Mouse (Mus musculus): ENCODE results near the gene Ednrb. TPM values are rescaled to one million over a fixed set of nuclear protein-coding genes. Genes with fewer than 3 reads are reported as not detected.

Gene Ednrb
- 68.5 and 72.2 TPM in 2 replicates for polyA plus RNA-seq (2015; fragmentation: Nextera tagmentation; extraction: Ambion mirVana)

DNA sequence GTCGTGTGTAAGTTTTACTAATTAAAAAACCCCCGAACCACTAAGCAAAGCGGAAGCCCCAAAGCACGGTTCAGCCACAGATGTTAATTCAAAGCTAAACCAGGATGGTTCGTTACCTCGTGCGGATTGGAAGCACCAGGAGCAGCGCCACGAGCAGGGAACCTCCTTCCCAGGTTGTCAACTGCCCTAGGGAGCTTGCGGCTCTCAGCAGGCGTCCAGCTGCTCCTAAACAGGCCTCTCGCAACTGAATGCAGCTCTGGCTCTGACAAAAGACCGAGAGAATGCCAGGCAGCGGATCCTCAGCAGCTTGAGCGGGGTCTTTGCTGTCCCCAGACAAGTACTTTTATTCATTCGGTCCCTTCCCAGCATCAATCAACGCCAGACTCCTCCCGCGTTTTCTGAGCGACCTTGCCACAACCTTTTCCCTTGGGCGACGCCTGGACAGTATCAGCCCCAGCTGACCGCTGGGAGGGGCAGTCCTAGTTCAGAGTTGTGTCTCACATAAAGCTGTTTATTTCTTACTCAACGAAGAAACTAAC, at the start of gene Ednrb:
Gene Ednrb, minus strand, starts transcription at position 392 of the 539 bp plus-strand sequence.
- WGBS, result 1% methylated on average over 24 of the region's 24 CpGs

DNA sequence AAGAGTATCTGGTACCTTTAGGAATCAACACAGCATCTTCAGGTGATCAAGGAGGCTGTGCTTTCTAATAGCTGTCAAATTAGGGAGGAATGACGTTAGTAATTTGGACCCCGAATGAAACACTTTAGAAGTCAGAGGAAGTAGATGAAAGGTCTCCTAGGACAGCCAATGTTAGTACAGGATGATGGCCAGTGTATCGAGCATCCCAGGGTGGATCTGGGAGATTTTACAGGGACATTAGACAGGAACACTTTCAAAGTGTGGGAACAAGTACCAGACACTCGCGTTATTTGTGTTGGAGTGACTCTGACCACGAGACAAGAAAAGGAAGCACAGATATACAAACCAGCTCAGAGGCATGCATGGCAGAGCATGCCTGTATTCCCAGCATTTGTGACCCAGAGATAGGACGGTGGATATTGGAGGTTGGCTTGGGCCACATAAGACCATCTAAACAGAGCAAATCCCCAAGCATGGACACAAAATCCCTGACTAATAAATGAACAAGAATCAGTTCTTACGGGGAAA, 48.3 kb upstream of the Ednrb start:
- no peak overlapping the region for H3K27ac ChIP-seq (ENCODE audit: low read length)
- H3K4me2 ChIP-seq (ENCODE audit: low read depth, low read length), result no peak overlapping the region
- no peaks in the 10 kb centered on the region for H3K27me3 ChIP-seq (ENCODE audit: control insufficient read depth, insufficient read depth, low read length)
- 59% methylated on average over 8 of the region's 8 CpGs for WGBS
- no peak overlapping the region for H3K9ac ChIP-seq (ENCODE audit: low read length)
- no peaks in the 10 kb centered on the region for H3K36me3 ChIP-seq (ENCODE audit: control insufficient read depth, insufficient read depth)
- no peak overlapping the region for H3K4me3 ChIP-seq (ENCODE audit: low read length)
- 0 out of 2 replicates have a peak, but pooled peaks have one; percentile 23 for ATAC-seq (replicated peaks; ENCODE audit: extremely low read depth, insufficient read depth, low FRiP score)
- no peaks in the 10 kb centered on the region for H3K9me3 ChIP-seq (replicated peaks; ENCODE audit: control insufficient read depth, low read length)
- no peaks in the 10 kb centered on the region for H3K4me1 ChIP-seq (ENCODE audit: control insufficient read depth, insufficient read depth, low read length)

More for the DNA sequence above, at the start of gene Ednrb:
- Histone ChIP-seq H3K9me3 (replicated peaks; ENCODE audit: control insufficient read depth, low read length) (no peaks in the 10 kb centered on the region), H3K4me2 (ENCODE audit: low read depth, low read length) (peak within 1 kb of the TSS; percentile 93), H3K27ac (ENCODE audit: low read length) (peak within 1 kb of the TSS; percentile 74), H3K4me3 (ENCODE audit: low read length) (peak within 1 kb of the TSS; percentile 66), H3K4me1 (ENCODE audit: control insufficient read depth, insufficient read depth, low read length) (peaks cover 3% of the 10 kb centered on the region; the same call in 1 of the 2 replicates), H3K9ac (ENCODE audit: low read length) (peak within 1 kb of the TSS; percentile 74), H3K36me3 (ENCODE audit: control insufficient read depth, insufficient read depth) (no peaks in the 10 kb centered on the region), H3K27me3 (ENCODE audit: control insufficient read depth, insufficient read depth, low read length) (no peaks in the 10 kb centered on the region; the same call in 1 of the 2 replicates)
- peak; percentile 69 for ATAC-seq (replicated peaks; ENCODE audit: extremely low read depth, insufficient read depth, low FRiP score)

DNA sequence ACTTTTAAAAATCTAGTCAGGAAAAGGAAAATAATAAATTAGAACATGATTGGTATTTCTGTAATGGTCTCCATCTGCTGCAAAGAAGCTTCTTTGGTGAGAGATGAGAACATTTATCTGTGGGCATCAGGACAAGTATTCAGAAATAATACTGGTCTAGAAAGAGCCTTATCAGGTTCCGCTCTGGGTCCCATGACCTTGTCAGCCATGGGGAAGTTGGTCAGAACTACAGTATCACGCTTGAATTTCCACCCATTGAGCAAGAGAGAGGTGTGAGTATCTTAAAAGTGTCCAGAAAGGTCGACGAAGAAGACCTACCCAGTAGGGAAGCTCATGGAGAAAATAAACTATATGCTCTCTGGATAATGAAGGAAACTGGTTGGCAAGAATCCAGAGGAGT, 46.6 kb upstream of the Ednrb start:
- H3K9ac ChIP-seq (ENCODE audit: low read length), result no peak overlapping the region
- no peak overlapping the region for H3K4me2 ChIP-seq (ENCODE audit: low read depth, low read length)
- no peaks in the 10 kb centered on the region for H3K36me3 ChIP-seq (ENCODE audit: control insufficient read depth, insufficient read depth)
- H3K4me3 ChIP-seq (ENCODE audit: low read length), result no peak overlapping the region
- no peaks in the 10 kb centered on the region for H3K9me3 ChIP-seq (replicated peaks; ENCODE audit: control insufficient read depth, low read length)
- 65% methylated on average over 4 of the region's 4 CpGs for WGBS
- H3K27me3 ChIP-seq (ENCODE audit: control insufficient read depth, insufficient read depth, low read length), result no peaks in the 10 kb centered on the region
- no peak overlapping the region for H3K27ac ChIP-seq (ENCODE audit: low read length)
- ATAC-seq (replicated peaks; ENCODE audit: extremely low read depth, insufficient read depth, low FRiP score), result no peak
- H3K4me1 ChIP-seq (ENCODE audit: control insufficient read depth, insufficient read depth, low read length), result no peaks in the 10 kb centered on the region

DNA sequence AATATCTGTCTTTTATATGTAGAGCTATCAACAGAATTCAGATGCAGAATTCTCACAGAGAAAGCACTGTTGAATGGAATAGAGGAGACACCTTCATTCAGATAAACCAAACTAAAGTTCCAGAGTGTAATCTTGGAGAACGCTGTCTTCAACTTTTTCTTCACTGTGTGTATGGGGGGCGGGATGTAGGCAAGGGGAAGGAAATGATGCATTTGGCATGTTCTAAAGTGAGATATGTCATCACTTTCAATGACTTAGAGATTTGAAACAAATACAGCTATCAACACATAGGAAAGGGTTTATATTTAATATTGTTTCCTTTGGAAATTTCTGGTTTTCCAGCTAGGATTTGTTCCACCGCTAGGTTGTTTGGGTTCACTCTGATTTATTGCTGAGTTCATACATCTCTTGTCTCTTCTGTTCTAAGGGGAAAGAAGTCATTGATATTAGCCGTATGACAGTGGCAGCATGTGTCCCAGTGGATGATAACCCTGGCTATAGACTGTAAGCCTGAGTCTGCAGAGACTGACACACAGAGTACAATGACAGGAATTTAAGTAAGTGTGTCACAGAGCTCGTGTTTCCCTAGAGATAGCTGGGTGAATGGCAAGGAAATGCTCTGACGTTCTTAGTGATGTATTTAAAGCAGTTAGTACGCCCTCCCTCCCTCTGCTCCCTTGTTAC, 40.8 kb upstream of the Ednrb start:
- H3K27ac ChIP-seq (ENCODE audit: low read length), result no peak overlapping the region; the same call in 1 of the 2 replicates
- peak; percentile 89 for ATAC-seq (replicated peaks; ENCODE audit: extremely low read depth, insufficient read depth, low FRiP score)
- H3K27me3 ChIP-seq (ENCODE audit: control insufficient read depth, insufficient read depth, low read length), result no peaks in the 10 kb centered on the region
- no peak overlapping the region for H3K4me3 ChIP-seq (ENCODE audit: low read length)
- no peaks in the 10 kb centered on the region for H3K36me3 ChIP-seq (ENCODE audit: control insufficient read depth, insufficient read depth)
- H3K4me2 ChIP-seq (ENCODE audit: low read depth, low read length), result no peak overlapping the region
- H3K9me3 ChIP-seq (replicated peaks; ENCODE audit: control insufficient read depth, low read length), result no peaks in the 10 kb centered on the region
- no peak overlapping the region for H3K9ac ChIP-seq (ENCODE audit: low read length)
- H3K4me1 ChIP-seq (ENCODE audit: control insufficient read depth, insufficient read depth, low read length), result 0 out of 2 replicates have a peak, but pooled peaks cover 2% of the 10 kb centered on the region
- WGBS, result 40% methylated on average over 7 of the region's 7 CpGs

DNA sequence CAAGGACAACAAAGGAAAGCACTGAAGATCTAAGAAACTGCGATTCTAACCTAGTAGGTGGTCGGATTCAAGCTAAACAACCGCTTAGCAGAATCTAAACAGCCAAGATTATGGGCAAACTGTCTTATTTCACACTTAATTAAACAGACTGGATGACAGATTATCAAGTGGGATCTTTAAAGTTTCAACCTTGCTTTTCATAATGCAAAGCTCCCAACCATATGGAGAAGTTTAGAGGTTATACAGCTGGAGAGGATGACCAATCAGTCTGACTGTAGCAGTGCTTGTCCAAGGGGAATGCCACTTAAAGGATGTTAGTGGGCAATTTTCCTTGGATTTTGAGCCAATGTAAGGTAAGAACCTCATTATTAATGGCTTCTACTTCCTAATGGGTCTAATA, 38.7 kb upstream of the Ednrb start:
- no peaks in the 10 kb centered on the region for H3K36me3 ChIP-seq (ENCODE audit: control insufficient read depth, insufficient read depth)
- no peak overlapping the region for H3K27ac ChIP-seq (ENCODE audit: low read length)
- H3K9me3 ChIP-seq (replicated peaks; ENCODE audit: control insufficient read depth, low read length), result no peaks in the 10 kb centered on the region
- H3K4me1 ChIP-seq (ENCODE audit: control insufficient read depth, insufficient read depth, low read length), result 0 out of 2 replicates have a peak, but pooled peaks cover 2% of the 10 kb centered on the region
- H3K9ac ChIP-seq (ENCODE audit: low read length), result no peak overlapping the region
- WGBS, result 79% methylated on average over 3 of the region's 3 CpGs
- no peaks in the 10 kb centered on the region for H3K27me3 ChIP-seq (ENCODE audit: control insufficient read depth, insufficient read depth, low read length)
- no peak overlapping the region for H3K4me3 ChIP-seq (ENCODE audit: low read length)
- no peak overlapping the region for H3K4me2 ChIP-seq (ENCODE audit: low read depth, low read length)
- ATAC-seq (replicated peaks; ENCODE audit: extremely low read depth, insufficient read depth, low FRiP score), result no peak

DNA sequence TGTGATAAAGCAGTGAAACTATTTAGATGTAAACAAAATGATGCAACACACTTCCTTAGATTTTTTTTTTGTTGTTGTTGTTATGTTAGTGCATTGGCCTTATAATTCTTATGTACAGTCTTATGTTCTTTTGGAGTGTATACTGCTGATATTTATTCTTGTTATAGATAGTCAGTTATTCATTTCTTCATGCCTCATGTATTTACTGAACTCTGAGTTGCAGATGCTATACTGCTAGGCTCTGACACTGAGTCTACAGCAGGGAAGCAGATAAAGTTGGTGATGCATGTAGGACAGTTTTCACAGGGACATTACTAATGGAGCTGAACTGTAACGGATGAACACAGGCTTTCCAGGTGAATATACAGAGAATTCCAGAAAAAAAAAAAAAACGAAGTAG, 32.9 kb upstream of the Ednrb start:
- WGBS, result 80% methylated on average over 2 of the region's 2 CpGs
- no peak for ATAC-seq (replicated peaks; ENCODE audit: extremely low read depth, insufficient read depth, low FRiP score)
- no peak overlapping the region for H3K4me2 ChIP-seq (ENCODE audit: low read depth, low read length)
- no peak overlapping the region for H3K4me3 ChIP-seq (ENCODE audit: low read length)
- no peaks in the 10 kb centered on the region for H3K4me1 ChIP-seq (ENCODE audit: control insufficient read depth, insufficient read depth, low read length)
- no peaks in the 10 kb centered on the region for H3K9me3 ChIP-seq (replicated peaks; ENCODE audit: control insufficient read depth, low read length)
- H3K9ac ChIP-seq (ENCODE audit: low read length), result no peak overlapping the region
- no peaks in the 10 kb centered on the region for H3K27me3 ChIP-seq (ENCODE audit: control insufficient read depth, insufficient read depth, low read length)
- no peak overlapping the region for H3K27ac ChIP-seq (ENCODE audit: low read length)
- no peaks in the 10 kb centered on the region for H3K36me3 ChIP-seq (ENCODE audit: control insufficient read depth, insufficient read depth)

DNA sequence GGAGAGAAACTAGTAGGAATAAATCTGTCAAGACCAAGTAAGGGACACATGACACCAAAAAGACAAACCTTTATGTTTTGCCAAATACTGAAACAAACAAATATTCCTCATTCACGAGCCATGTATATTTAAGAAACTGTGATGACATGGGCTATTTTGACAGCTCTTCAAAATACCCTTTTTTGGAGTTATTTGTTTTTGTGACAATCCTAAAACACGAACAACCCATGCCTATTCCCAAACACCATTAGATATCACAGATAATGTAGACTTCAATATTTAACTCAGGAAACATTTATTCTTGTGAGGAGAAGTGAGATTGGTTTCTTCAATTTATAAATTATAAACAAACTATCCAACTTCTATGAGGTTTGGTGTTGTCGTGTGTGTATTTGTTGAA, 32.4 kb upstream of the Ednrb start:
- no peak overlapping the region for H3K4me3 ChIP-seq (ENCODE audit: low read length)
- no peaks in the 10 kb centered on the region for H3K36me3 ChIP-seq (ENCODE audit: control insufficient read depth, insufficient read depth)
- ATAC-seq (replicated peaks; ENCODE audit: extremely low read depth, insufficient read depth, low FRiP score), result no peak
- H3K27ac ChIP-seq (ENCODE audit: low read length), result no peak overlapping the region
- no peaks in the 10 kb centered on the region for H3K9me3 ChIP-seq (replicated peaks; ENCODE audit: control insufficient read depth, low read length)
- H3K9ac ChIP-seq (ENCODE audit: low read length), result no peak overlapping the region
- WGBS, result 76% methylated on average over 3 of the region's 3 CpGs
- no peaks in the 10 kb centered on the region for H3K27me3 ChIP-seq (ENCODE audit: control insufficient read depth, insufficient read depth, low read length)
- no peaks in the 10 kb centered on the region for H3K4me1 ChIP-seq (ENCODE audit: control insufficient read depth, insufficient read depth, low read length)
- H3K4me2 ChIP-seq (ENCODE audit: low read depth, low read length), result no peak overlapping the region

DNA sequence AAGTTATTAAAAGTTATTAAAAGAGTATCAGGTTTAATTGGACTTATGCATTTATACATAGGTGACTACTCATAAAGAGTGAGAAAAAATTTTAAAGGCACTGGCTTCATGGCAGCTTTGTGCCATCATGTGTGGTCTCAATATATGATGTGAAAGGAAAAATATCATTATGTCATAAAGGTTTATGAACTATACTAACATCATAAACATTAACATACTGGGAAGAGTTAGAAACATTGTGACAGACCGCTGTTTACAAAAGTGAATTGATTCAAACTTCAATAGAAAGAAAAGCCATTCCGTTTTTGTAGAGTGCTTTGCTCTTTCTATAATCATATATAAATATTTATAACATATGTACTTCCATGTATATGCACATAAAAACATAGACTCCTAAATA, 22.4 kb upstream of the Ednrb start:
- H3K4me2 ChIP-seq (ENCODE audit: low read depth, low read length), result no peak overlapping the region
- no peak overlapping the region for H3K27ac ChIP-seq (ENCODE audit: low read length)
- no peak for ATAC-seq (replicated peaks; ENCODE audit: extremely low read depth, insufficient read depth, low FRiP score)
- no peaks in the 10 kb centered on the region for H3K4me1 ChIP-seq (ENCODE audit: control insufficient read depth, insufficient read depth, low read length)
- no peak overlapping the region for H3K4me3 ChIP-seq (ENCODE audit: low read length)
- no peaks in the 10 kb centered on the region for H3K36me3 ChIP-seq (ENCODE audit: control insufficient read depth, insufficient read depth)
- H3K27me3 ChIP-seq (ENCODE audit: control insufficient read depth, insufficient read depth, low read length), result no peaks in the 10 kb centered on the region
- 78% methylated on average over 2 of the region's 2 CpGs for WGBS
- H3K9me3 ChIP-seq (replicated peaks; ENCODE audit: control insufficient read depth, low read length), result no peaks in the 10 kb centered on the region
- H3K9ac ChIP-seq (ENCODE audit: low read length), result no peak overlapping the region

DNA sequence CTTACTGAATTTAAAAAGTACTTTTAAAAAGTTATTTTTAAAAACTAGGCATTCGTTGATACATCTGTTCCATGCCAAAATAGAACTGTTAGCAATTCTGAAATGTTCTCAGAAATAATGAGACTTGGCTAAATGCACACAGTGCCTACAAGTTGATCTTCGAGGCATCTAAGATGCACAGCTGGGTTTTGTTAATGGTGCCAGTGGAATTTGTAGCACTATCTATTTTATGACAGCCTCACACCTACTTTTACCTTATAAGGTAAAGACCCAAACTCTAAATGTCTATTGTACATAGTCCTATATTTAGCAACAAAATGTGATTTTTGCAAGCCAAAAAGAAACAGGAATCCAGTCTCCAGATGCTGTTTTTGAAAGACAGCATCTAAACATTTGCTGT, 21.0 kb upstream of the Ednrb start:
- H3K36me3 ChIP-seq (ENCODE audit: control insufficient read depth, insufficient read depth), result no peaks in the 10 kb centered on the region
- WGBS, result 53% methylated on average over 2 of the region's 2 CpGs
- no peak overlapping the region for H3K9ac ChIP-seq (ENCODE audit: low read length)
- no peak overlapping the region for H3K4me2 ChIP-seq (ENCODE audit: low read depth, low read length)
- no peak overlapping the region for H3K27ac ChIP-seq (ENCODE audit: low read length)
- no peak overlapping the region for H3K4me3 ChIP-seq (ENCODE audit: low read length)
- no peaks in the 10 kb centered on the region for H3K4me1 ChIP-seq (ENCODE audit: control insufficient read depth, insufficient read depth, low read length)
- ATAC-seq (replicated peaks; ENCODE audit: extremely low read depth, insufficient read depth, low FRiP score), result no peak
- H3K9me3 ChIP-seq (replicated peaks; ENCODE audit: control insufficient read depth, low read length), result no peaks in the 10 kb centered on the region
- H3K27me3 ChIP-seq (ENCODE audit: control insufficient read depth, insufficient read depth, low read length), result no peaks in the 10 kb centered on the region
